Mouse (Mus musculus): Measurements from ENCODE around the gene Gpx2.
"Not testable (repeated sequence)": the region's sequence is repeated elsewhere in the genome, so short reads cannot be mapped to it uniquely, and the experiment has no call there.

The Gpx2 gene

DNA sequence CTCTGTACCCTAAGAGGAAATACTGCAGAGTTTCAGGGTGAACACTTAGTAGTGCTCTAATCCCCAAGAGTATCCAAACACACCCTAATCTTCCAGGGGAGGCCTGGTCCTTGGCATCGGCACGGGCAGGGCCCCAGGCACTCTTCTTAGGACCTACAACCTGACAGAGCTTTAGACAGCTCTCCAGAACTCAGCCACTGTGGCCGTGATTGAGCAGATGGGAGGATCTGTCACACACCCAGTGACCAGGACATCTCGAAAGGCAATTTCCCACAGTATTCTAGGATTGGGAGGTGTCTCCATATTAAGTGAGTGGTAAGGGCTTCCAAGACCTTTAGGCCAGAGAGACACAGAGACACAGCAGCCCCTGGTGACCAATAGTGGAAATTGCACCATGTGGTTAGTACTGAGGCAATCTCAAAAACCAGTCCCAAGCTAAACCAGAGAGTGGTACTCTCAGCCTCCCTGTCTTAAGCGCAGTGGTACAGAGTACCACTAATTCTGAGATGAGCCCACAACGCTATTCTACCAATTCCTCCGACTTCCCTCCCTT, 8.4 kb upstream of the Gpx2 start:
- peak; percentile 70 for DNase-seq

DNA sequence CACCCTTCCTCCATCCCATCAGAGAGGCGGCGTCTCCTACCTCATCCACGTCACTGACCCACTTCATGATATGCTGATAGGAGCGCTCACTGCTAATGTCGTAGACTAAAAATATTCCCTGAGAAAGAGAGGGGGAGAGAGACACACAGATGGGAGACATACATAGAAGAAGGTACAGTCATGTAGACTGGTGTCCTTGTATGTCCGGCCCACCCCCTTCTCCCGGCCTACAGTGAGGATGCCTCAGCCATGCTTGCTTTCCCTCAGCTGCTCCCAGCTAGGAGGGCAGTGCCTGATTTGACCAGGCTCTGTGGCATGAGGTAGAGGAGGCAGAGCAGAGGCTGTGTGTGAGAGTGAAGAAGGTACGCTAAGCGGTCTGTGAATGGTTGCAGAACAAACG, 7.7 kb upstream of the Gpx2 start:
- DNase-seq: no peak

DNA sequence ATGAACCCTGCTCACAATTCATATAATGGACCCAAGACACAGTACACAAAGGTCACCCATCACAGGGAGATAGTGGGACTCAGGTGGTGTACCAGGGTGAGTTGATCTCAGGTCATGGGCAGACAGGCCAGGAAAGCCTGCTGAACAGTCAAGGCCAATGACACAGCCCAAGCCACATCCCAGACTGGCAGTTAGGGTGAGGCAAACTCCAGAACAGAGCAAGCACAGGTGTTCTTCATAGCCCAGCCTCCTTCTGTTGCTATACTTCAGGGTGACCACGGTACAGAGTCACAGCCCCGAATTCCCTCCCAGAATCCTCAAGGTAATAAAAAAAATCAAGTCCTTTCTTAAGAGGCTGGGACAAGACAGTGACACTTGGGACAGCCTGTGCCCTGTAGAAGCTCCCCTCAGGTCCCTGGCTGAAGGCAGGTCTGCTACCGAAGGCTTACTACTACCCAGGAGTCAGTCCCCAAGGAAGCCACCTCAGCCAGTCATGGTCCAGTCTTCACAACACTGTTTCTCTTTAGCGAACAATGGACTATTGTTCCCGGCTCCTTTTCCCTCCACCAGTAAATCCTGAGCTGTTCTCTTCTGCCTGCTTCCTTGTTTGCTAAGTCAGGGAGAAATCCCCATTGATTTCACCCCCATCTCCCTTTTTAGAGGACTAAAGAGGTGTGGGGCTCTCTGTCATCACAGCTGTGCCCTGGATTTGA, 2.8 kb upstream of the Gpx2 start:
- no peak for DNase-seq

DNA sequence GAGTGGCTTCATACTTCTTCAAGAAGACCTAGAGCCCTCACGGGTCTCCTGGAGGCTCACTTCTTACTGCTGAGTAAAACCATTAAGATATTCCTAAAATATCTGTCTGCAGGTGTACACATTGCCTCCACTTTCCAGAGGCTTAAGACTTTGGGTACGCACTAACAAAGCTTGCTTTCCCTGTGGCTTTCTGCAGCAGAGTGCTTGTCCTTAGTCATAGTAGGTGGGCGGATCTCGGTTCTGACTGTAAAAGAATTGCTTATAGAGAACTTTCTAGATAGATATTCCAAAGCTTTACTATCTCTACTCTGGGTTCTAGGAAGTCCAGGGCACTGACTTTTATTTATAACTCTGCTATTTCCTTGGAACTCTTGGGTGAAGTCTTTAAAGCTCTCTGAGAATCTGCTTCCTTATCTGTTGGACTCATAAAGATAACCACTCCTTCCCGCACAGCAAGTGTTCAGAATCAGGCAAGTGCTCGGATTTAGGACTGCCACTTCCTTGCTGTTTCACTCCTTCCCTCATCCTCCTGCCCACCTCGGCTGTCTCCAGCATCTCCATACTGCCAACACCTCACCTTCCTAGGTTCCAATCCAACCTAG, 1.7 kb upstream of the Gpx2 start:
- DNase-seq: no peak

GRCm38 (mm10) chr12:76792540-76792939, 2.8 kb downstream of the Gpx2 start:
- not testable (repeated sequence) for DNase-seq

DNA sequence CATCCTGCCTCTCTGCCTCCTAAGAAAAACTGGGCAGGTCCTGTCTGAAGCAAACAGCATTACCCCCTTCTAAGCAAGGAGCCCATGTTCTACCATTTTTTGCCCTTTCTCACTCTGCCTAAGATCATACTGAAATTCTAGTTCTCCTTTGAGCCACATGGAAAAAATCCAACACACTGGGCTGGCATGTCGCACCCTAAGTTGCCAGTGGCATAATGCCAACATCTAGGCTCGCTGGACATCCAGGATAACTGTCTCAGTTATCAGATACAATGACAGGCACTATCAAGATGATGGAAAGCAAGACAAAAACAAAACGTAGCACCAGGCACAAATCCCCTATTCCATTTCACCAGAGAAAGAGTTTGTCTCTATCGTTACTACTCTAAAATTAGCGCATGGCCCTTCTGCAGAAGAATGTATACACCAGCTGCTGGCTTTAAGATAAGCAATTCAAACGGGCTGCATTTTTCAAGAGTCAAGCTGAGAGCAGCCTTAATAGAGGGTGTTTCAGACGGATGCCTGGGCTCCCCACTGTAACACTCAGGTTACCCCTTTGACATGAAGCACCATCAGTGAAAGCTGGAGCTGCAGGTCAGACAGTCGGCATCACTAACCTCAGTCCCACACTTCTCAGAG, 4.8 kb downstream of the Gpx2 start:
- DNase-seq: no peak

GRCm38 (mm10) chr12:76784056-76784619, 11.2 kb downstream of the Gpx2 start:
- DNase-seq: no peak

DNA sequence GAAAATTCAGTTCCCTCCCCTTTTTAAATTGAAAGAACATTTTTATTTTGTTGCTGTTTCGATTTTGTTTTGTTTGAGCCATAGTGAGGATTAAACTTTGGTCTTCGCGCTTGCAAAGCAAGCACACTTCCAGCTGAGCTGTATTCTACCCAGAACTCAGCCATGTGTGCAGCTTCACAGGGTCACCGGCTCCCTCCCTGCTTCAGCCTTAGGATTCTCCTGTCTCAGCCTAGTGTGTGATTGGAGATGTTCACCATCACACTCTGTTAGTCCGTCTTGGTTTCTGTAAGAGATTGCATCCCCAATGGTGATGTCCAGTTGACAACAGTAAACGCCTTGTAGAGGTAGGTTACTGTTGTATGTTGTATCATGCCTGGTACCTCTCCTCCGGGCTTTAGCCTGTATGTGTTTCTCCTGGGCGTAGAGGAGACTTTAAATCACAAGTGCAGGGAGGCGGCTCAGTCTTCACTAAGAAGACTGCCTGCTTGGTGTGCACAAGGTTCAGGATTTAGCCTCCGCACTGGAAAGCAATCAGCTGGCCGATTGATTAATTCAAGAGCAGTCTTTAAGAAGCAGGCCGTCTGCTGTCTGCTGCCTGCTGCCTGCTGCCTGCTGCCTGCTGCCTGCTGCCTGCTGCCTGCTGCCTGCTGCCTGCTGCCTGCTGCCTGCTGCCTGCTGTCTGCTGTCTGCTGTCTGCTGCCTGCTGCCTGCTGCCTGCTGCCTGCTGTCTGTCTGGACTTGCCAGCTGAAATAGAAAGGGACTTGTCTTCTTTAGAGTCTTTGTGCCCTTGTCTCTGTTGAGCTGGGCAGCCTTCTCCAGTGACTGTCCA, 14.5 kb downstream of the Gpx2 start:
- no peak for DNase-seq

- no peak for DNase-seq
Measured at GRCm38 (mm10) chr12:76779951-76780350, 15.4 kb downstream of the Gpx2 start.

- DNase-seq: no peak
Measured at GRCm38 (mm10) chr12:76778305-76779083, 16.9 kb downstream of the Gpx2 start.

- no peak for DNase-seq
Measured at GRCm38 (mm10) chr12:76777845-76778244, 17.5 kb downstream of the Gpx2 start.

DNA sequence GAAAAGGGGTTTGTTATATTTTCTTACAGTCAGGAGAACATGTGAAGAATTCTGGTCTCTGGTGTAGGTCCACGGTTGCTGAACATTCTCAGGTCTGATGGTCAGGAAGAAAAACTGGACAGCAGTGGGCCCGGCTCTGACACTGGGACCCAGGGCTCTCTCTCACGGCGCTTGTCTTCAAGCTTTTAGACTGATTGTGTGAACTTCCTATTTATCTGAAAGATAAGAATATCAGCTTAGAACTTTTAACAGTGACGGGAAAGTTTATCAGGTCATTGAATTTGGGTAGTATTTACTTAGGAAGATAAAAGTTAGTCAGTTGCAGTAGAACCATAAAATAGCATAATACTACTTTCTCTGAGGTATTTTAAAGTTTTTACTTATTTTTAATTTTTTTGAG, 18.5 kb downstream of the Gpx2 start:
- DNase-seq: no peak

GRCm38 (mm10) chr12:76775132-76775531, 20.2 kb downstream of the Gpx2 start:
- no peak for DNase-seq

DNA sequence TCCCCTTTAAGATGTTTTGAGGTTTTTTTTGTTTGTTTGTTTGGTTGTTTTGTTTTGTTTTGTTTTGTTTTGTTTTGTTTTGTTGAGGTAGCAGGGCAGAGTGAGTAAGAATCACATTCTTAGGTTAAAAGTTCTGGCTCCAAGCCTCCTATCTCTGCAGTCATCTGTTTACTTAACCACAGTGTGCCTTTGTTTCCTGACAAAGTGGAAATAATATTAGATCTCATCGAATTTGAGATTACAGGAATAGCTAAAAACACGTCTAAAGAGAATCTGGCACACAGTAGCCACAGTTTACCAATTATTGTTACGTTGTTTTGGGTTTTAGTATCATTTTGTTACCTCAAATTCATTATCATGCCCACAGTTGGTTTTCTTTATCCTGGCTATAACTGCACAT, 20.7 kb downstream of the Gpx2 start:
- DNase-seq: no peak

DNA sequence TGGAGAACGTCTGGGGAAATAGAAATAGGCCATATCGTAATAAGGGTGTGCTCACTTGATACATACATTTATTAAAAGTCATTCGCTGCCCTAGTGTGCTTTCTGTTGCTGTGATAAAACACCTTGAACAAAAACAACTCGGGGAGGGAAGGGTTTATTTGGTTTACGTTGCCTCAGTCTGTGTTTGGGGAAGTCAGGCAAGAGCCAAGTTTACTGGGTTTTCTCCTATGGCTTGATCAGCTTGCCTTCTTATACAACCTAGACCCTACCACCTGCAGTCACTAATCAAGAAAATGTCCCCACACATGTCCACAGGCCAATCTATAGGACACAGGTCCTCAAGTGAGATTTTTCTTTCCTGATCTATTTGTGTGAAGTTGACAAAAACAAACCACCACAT, 23.8 kb downstream of the Gpx2 start:
- DNase-seq: no peak

DNA sequence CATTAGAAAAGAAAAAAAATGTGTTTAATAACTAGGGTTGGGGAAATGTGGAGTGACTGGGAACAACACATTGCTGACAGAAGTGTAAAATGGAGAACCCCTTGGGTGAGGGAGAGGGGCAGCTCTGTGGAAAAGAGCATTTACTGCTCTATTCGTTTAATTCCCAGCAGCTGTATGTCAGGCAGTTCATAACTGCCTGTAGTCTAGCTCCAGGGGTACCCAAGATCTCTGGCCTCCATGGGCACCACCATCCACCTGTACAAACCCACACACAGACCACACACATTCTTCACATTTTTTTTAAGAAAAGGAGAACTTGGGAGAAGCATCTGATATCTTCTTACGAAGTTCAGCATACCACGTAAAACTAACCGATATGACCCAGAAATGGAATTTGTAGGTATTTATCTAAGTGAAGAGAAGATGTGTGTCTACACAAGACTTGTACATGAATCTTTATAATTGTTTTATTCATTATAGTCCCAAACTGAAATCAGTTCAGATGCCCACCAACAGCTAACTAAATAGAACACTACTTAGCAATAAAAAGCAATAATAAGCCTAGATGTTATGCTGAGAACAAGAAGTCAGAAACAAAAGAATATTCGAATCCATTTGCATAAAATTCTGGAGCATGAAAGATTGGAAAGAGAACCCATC, 24.4 kb downstream of the Gpx2 start:
- no peak for DNase-seq

- no peak for DNase-seq
Measured at GRCm38 (mm10) chr12:76765901-76766630, 29.3 kb downstream of the Gpx2 start.

DNA sequence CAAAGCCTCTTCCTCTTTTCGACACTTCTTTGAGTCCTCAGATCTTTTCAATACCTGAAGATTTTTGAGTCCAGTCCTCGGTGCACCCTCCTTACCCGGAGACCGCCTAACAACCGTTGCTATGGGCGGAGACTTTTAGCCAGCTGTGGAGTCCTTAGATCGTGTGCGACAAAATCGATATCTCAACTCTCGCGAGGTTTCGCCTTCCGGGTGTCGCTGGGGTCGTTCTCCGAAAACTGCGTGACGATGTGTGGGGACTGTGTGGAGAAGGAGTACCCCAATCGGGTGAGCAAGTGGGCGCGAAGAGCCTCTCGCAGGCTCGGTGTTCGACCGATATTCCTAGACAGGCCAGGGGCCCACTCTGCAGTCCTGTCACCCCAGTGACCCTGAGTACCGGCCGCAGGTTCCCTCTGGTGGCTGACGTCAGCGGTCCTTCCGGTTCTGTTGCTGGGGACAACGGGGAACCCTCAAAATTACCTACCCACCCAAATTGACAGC, 30.0 kb downstream of the Gpx2 start, which contains the start of the genes Churc1 and Fntb:
Gene Churc1, plus strand, starts transcription at position 185 of the 498 bp plus-strand sequence.
Gene Fntb, plus strand, starts transcription at position 236 of the 498 bp plus-strand sequence.
- DNase-seq: peak; percentile 97

DNA sequence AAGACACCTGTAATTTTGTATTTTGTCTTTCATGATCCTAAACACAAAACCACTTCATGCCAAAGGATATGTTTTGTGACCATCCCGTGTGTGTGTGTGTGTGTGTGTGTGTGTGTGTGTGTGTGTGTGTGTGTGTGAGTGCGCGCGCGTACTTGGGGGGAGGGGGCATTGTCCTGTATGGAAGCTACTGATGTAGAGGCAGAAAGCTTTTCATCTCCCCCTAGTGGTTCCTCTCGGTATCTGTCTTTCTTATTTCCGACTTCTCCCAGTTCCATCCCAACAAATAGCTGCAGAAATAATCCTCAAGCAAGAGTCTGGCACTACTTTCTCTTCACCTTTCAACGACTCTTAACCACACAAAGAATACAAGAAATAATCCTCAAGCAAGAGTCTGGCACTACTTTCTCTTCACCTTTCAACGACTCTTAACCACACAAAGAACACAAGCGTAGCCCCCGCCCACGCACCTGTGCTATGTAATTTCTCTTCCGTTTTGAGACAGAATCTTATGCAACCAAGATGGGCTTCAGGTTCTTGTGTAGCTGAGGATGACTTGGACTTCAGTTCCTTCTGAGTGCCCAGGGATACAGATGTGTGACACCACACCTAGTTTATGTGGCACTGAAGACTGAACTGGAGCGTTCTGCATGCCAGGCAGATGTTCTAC, 42.6 kb downstream of the Gpx2 start:
- peak; percentile 67 for DNase-seq
